Mouse (Mus musculus): Measurements from ENCODE around the gene Itga2. TPM values are rescaled to one million over a fixed set of nuclear protein-coding genes. Genes with fewer than 3 reads are reported as not detected.
A peak's percentile ranks its signal among the peaks of the same experiment; 100 is the strongest.

Itga2 gene
- total and polyA plus RNA-seq, 3 experiments = not detected

DNA sequence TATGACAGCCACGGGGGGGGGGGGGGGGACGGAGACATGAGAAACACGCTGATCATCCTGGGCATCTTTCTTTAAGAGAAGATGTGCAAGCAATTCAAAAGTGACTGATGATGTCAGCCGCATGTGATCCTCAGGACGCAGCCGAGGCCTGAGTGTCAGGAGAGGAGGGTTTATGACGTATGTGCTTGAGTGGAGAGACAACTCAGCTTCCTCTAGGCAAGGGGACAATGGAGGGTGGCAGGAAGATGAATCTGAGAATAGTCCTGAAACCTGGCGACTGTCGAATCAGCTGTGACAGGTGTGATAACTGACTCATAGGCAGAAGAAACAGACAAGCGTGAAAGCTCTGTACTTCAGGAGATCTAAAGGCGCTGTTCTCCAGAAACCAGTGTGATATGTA, 53.2 kb downstream of the Itga2 start:
- peak; percentile 31 for DNase-seq (ENCODE audit: extremely low read depth)
- H3K36me3 ChIP-seq (replicated peaks in 1 of 2; ENCODE audit: control insufficient read depth in 1 of 2, insufficient read depth in 1 of 2, low read length in 1 of 2) = no peaks in the 10 kb centered on the region

DNA sequence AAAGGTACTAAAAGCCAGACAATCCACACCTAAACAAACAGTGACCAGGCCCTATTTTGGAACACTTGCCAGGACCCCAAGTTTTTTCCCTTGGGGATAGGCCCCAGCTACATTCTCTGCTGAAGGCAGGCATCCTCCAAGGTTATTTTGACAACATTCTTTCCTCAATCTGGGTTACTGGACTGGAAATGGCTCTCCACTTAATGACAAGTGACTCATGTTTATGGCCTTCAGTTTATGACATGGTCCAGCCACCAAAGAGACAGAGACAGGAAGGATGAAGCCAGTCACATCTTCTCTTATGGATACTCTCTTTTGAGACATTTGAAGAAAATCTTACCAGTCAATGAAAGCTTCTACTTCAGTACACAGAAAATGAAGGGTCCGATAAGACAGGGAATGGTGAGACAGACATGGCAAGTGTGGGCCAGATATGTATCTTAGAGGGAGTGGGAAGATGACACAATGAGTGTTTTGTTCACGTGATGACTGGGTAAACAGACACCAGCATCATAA, 55.8 kb downstream of the Itga2 start:
- Histone ChIP-seq H3K4me2 (ENCODE audit: insufficient read depth, low read depth, poor library complexity, severe bottlenecking) (no peak overlapping the region), H3K27ac (ENCODE audit: insufficient read depth, low read depth) (no peak overlapping the region), H3K9ac (ENCODE audit: insufficient read depth, low read depth) (no peak overlapping the region), H3K4me3 (replicated peaks in 1 of 3; ENCODE audit: low read depth in 2 of 3, low read length in 2 of 3, poor library complexity in 1 of 3) (no peak overlapping the region), H3K36me3 (replicated peaks in 1 of 2; ENCODE audit: control insufficient read depth in 1 of 2, insufficient read depth in 1 of 2, low read length in 1 of 2) (no peaks in the 10 kb centered on the region), H3K4me1 (ENCODE audit: control insufficient read depth in 1 of 2, insufficient read depth in 2 of 2) (peaks cover 3 to 8% of the 10 kb centered on the region in 2 experiments; a peak in 1 of 4 replicates), H3K27me3 (replicated peaks) (no peaks in the 10 kb centered on the region), H3K9me3 (replicated peaks; ENCODE audit: low read length) (no peaks in the 10 kb centered on the region), H3K79me2 (replicated peaks; ENCODE audit: control insufficient read depth, extremely low read depth, insufficient read depth, poor library complexity, severe bottlenecking) (no peaks in the 10 kb centered on the region)
- no peak for TF ChIP-seq ZMIZ1 (IDR thresholded peaks at IDR 0.05; ENCODE audit: low read depth, low read length)
- TF ChIP-seq SMC3 (IDR thresholded peaks at IDR 0.05; ENCODE audit: low read depth, low read length) = no peak
- TF ChIP-seq MEF2A (IDR thresholded peaks at IDR 0.05; ENCODE audit: borderline replicate concordance, low read depth, low read length) = no peak
- no peak for TF ChIP-seq JUND (conservative IDR thresholded peaks at IDR 0.05; ENCODE audit: low read depth, low read length)
- no peak for TF ChIP-seq MAZ (IDR thresholded peaks at IDR 0.05; ENCODE audit: low read depth, low read length)
- TF ChIP-seq TBP (conservative IDR thresholded peaks at IDR 0.05; ENCODE audit: low read depth, low read length) = no peak
- TF ChIP-seq MAX (IDR thresholded peaks at IDR 0.05; ENCODE audit: low read length) = no peak
- no peak for TF ChIP-seq ZC3H11A (IDR thresholded peaks at IDR 0.05; ENCODE audit: low read depth, low read length)
- TF ChIP-seq NELFE (IDR thresholded peaks at IDR 0.05; ENCODE audit: low read depth, low read length) = no peak
- no peak for TF ChIP-seq BHLHE40 (IDR thresholded peaks at IDR 0.05; ENCODE audit: low read depth, low read length)
- TF ChIP-seq POLR2A (IDR thresholded peaks at IDR 0.05; ENCODE audit: low read depth, low read length) = no peak
- no peak for TF ChIP-seq MAFK (IDR thresholded peaks at IDR 0.05; ENCODE audit: insufficient replicate concordance, low read length)
- TF ChIP-seq HCFC1 (IDR thresholded peaks at IDR 0.05; ENCODE audit: low read depth, low read length) = no peak
- no peak for TF ChIP-seq JUN (IDR thresholded peaks at IDR 0.05; ENCODE audit: insufficient read depth, low read depth, low read length)
- TF ChIP-seq MYC (IDR thresholded peaks at IDR 0.05; ENCODE audit: low read depth, low read length) = no peak
- no peak for DNase-seq (ENCODE audit: extremely low read depth)
- dilution Hi-C loops (cut with MboI; ENCODE audit: extremely low pct_ligation_motif_present, extremely low pct_unique_long_range_greater_than_20kb, low sequenced_read_pairs) (no loop called here), in situ Hi-C loops (cut with MboI; ENCODE audit: low pct_ligation_motif_present, low pct_unique_long_range_greater_than_20kb, low sequenced_read_pairs) (no loop called here)

More for the DNA sequence above, 53.2 kb downstream of the Itga2 start:
- H3K4me3 ChIP-seq (replicated peaks in 1 of 3; ENCODE audit: low read depth in 2 of 3, low read length in 2 of 3, poor library complexity in 1 of 3) = no peak overlapping the region
- no peaks in the 10 kb centered on the region for H3K9me3 ChIP-seq (replicated peaks; ENCODE audit: low read length)
- dilution Hi-C loops (cut with MboI; ENCODE audit: extremely low pct_ligation_motif_present, extremely low pct_unique_long_range_greater_than_20kb, low sequenced_read_pairs) = no loop called here
- no peaks in the 10 kb centered on the region for H3K79me2 ChIP-seq (replicated peaks; ENCODE audit: control insufficient read depth, extremely low read depth, insufficient read depth, poor library complexity, severe bottlenecking)
- H3K4me1 ChIP-seq (ENCODE audit: control insufficient read depth in 1 of 2, insufficient read depth in 2 of 2) = peaks cover 3 to 8% of the 10 kb centered on the region in 2 experiments; a peak in 1 of 4 replicates
- no peak overlapping the region for H3K27ac ChIP-seq (ENCODE audit: insufficient read depth, low read depth)
- peak overlapping the region; percentile 33 for H3K4me2 ChIP-seq (ENCODE audit: insufficient read depth, low read depth, poor library complexity, severe bottlenecking)
- no peak overlapping the region for H3K9ac ChIP-seq (ENCODE audit: insufficient read depth, low read depth)
- in situ Hi-C loops (cut with MboI; ENCODE audit: low pct_ligation_motif_present, low pct_unique_long_range_greater_than_20kb, low sequenced_read_pairs) = no loop called here
- TF ChIP-seq POLR2AphosphoS2 (IDR thresholded peaks at IDR 0.05; ENCODE audit: low read depth, low read length) (no peak), MEF2A (IDR thresholded peaks at IDR 0.05; ENCODE audit: borderline replicate concordance, low read depth, low read length) (peak; percentile 22; the same call in 1 of the 2 replicates), EP300 (IDR thresholded peaks at IDR 0.05; ENCODE audit: low read length) (peak; percentile 36; the same call in 1 of the 2 replicates), GABPA (IDR thresholded peaks at IDR 0.05; ENCODE audit: insufficient replicate concordance, low read depth, low read length) (no peak), NELFE (IDR thresholded peaks at IDR 0.05; ENCODE audit: low read depth, low read length) (no peak), SMC3 (IDR thresholded peaks at IDR 0.05; ENCODE audit: low read depth, low read length) (no peak), ETS1 (conservative IDR thresholded peaks at IDR 0.05; ENCODE audit: low read depth, low read length) (peak; percentile 47), IRF4 (IDR thresholded peaks at IDR 0.05; ENCODE audit: low read depth, low read length) (peak; percentile 31; the same call in 1 of the 2 replicates), CHD2 (IDR thresholded peaks at IDR 0.05; ENCODE audit: low read length) (no peak), BHLHE40 (IDR thresholded peaks at IDR 0.05; ENCODE audit: low read depth, low read length) (peak; percentile 73)
- H3K27me3 ChIP-seq (replicated peaks) = no peaks in the 10 kb centered on the region
